Mouse (Mus musculus): ENCODE data around the gene Ttll12. TPM values are rescaled to one million over a fixed set of nuclear protein-coding genes. Genes with fewer than 3 reads are reported as not detected.

The Ttll12 gene
- polyA plus RNA-seq, 1 experiment from 2014 or later, result 43.1 TPM

DNA sequence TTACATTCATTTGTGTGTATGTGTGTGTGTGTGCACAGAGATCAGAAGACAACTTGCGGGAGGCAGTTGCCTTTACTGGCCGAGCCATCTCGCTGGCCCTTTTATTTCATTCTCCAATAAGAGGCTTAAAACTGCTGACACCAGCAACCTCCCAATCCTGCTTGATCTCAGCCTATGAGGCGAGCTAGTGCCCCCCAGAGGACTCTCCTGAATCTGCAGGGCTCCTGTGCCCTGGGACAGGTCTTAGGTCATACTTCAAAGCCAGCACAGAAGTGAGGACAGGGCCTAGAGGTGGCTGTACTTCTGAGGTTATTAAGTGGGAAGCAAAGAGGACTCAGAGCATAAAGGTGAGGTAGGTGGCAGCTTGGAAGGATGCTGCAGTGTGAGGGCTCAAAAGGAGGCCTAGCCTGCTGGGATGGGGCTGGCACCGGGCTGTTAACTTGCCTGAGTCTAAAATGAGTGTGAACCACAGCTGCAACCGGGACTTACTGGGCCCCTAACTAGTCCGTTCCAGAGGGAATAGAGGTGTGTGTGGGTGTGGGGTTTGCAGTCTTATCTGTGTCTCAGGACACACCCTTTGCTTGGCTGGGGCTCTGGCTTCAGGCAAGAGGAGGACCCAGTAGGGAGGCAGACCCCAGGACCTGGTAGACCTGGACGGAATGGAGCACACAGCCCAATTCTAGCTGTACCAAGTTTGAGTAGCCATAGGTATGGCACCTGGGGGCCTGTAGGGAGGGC, 11.4 kb downstream of the Ttll12 start:
- Histone ChIP-seq H3K27ac (no peak overlapping the region), H3K4me2 (replicated peaks) (no peak overlapping the region), H3K4me3 (replicated peaks; ENCODE audit: low read length) (no peak overlapping the region), H3K9ac (no peak overlapping the region), H3K27me3 (ENCODE audit: control insufficient read depth, insufficient read depth, low read length) (no peaks in the 10 kb centered on the region), H3K9me3 (ENCODE audit: control insufficient read depth, low read length) (peaks cover 8% of the 10 kb centered on the region; the same call in 1 of the 2 replicates), H3K4me1 (replicated peaks; ENCODE audit: control insufficient read depth, insufficient read depth, low read length) (no peaks in the 10 kb centered on the region), H3K36me3 (replicated peaks; ENCODE audit: control insufficient read depth, insufficient read depth) (peaks cover 99% of the 10 kb centered on the region)
- ATAC-seq (ENCODE audit: low FRiP score) (no peak), DNase-seq (ENCODE audit: low spot score) (no peak)
- 68% methylated on average over 8 of the region's 8 CpGs for WGBS

DNA sequence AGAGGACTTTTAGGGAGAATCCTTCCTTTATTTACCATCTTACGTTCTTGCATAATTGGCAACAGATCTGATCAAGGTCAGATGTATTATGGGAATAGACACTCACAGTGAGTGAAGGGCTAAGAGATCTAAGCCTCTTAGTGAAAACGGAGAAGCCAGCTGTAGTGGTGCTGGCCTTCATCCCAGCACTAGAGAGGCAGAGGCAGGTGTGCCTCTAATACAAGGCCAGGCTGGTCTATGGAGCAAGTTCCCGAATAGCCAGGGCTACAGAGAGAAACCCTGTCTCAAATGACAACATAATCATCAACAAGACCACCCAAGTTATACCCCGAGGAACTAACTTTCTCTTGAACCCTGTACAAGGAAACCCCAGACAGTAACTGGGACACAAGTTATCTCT, 12.0 kb downstream of the Ttll12 start:
- no peak for DNase-seq (ENCODE audit: low spot score)
- H3K4me3 ChIP-seq (replicated peaks; ENCODE audit: low read length), result no peak overlapping the region
- no peaks in the 10 kb centered on the region for H3K4me1 ChIP-seq (replicated peaks; ENCODE audit: control insufficient read depth, insufficient read depth, low read length)
- no peak overlapping the region for H3K27ac ChIP-seq
- H3K4me2 ChIP-seq (replicated peaks), result no peak overlapping the region
- 87% methylated on average over 4 of the region's 4 CpGs for WGBS
- H3K36me3 ChIP-seq (replicated peaks; ENCODE audit: control insufficient read depth, insufficient read depth), result peaks cover 99% of the 10 kb centered on the region
- no peaks in the 10 kb centered on the region for H3K27me3 ChIP-seq (ENCODE audit: control insufficient read depth, insufficient read depth, low read length)
- no peak for ATAC-seq (ENCODE audit: low FRiP score)
- H3K9me3 ChIP-seq (ENCODE audit: control insufficient read depth, low read length), result peaks cover 8% of the 10 kb centered on the region; the same call in 1 of the 2 replicates
- H3K9ac ChIP-seq, result no peak overlapping the region

DNA sequence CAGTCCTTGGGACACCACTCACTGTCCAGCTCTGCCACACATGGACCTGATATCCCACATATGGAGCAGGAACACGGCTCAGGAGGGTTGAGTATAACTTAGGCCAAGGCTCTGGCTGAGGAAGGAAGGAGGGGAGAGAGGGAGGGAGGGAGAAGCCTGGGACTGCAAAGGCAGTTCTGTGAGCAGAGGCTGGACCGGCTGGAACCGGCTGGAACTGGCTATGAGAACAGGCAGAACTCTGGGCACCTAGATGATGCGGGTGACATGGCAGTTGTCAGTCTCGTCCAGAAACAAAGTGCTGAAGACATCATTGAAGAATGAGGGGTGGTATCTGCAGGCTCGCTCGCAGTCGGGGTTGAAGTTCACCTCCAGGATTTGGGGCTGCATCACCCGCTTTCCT, 18.3 kb downstream of the Ttll12 start:
- ATAC-seq (ENCODE audit: low FRiP score) (no peak), DNase-seq (ENCODE audit: low spot score) (no peak)
- H3K27me3 ChIP-seq (ENCODE audit: control insufficient read depth, insufficient read depth, low read length), result no peaks in the 10 kb centered on the region
- H3K27ac ChIP-seq, result no peak overlapping the region
- H3K4me1 ChIP-seq (replicated peaks; ENCODE audit: control insufficient read depth, insufficient read depth, low read length), result no peaks in the 10 kb centered on the region
- 93% methylated on average over 9 of the region's 9 CpGs for WGBS
- no peak overlapping the region for H3K9ac ChIP-seq
- H3K36me3 ChIP-seq (replicated peaks; ENCODE audit: control insufficient read depth, insufficient read depth), result peaks cover 78% of the 10 kb centered on the region
- no peaks in the 10 kb centered on the region for H3K9me3 ChIP-seq (ENCODE audit: control insufficient read depth, low read length)
- no peak overlapping the region for H3K4me3 ChIP-seq (replicated peaks; ENCODE audit: low read length)
- no peak overlapping the region for H3K4me2 ChIP-seq (replicated peaks)

- no peak overlapping the region for H3K4me3 ChIP-seq (replicated peaks; ENCODE audit: low read length)
- H3K9me3 ChIP-seq (ENCODE audit: control insufficient read depth, low read length), result no peaks in the 10 kb centered on the region
- DNase-seq (ENCODE audit: low spot score), result no peak
- no peaks in the 10 kb centered on the region for H3K4me1 ChIP-seq (replicated peaks; ENCODE audit: control insufficient read depth, insufficient read depth, low read length)
- WGBS, result 95% methylated on average over 8 of the region's 8 CpGs
- no peak overlapping the region for H3K27ac ChIP-seq
- H3K9ac ChIP-seq, result no peak overlapping the region
- no peak for ATAC-seq (ENCODE audit: low FRiP score)
- no peak overlapping the region for H3K4me2 ChIP-seq (replicated peaks)
- H3K36me3 ChIP-seq (replicated peaks; ENCODE audit: control insufficient read depth, insufficient read depth), result peaks cover 66% of the 10 kb centered on the region
- no peaks in the 10 kb centered on the region for H3K27me3 ChIP-seq (ENCODE audit: control insufficient read depth, insufficient read depth, low read length)
These were observed 19.4 kb downstream of the Ttll12 start for GRCm38 (mm10) chr15:83575543-83575942.

- H3K9me3 ChIP-seq (ENCODE audit: control insufficient read depth, low read length), result no peaks in the 10 kb centered on the region
- H3K27ac ChIP-seq, result no peak overlapping the region
- ATAC-seq (ENCODE audit: low FRiP score) (no peak), DNase-seq (ENCODE audit: low spot score) (no peak)
- no peak overlapping the region for H3K4me3 ChIP-seq (replicated peaks; ENCODE audit: low read length)
- peaks cover 59% of the 10 kb centered on the region for H3K36me3 ChIP-seq (replicated peaks; ENCODE audit: control insufficient read depth, insufficient read depth)
- H3K4me2 ChIP-seq (replicated peaks), result no peak overlapping the region
- H3K4me1 ChIP-seq (replicated peaks; ENCODE audit: control insufficient read depth, insufficient read depth, low read length), result no peaks in the 10 kb centered on the region
- H3K9ac ChIP-seq, result no peak overlapping the region
- 89% methylated on average over 6 of the region's 6 CpGs for WGBS
- no peaks in the 10 kb centered on the region for H3K27me3 ChIP-seq (ENCODE audit: control insufficient read depth, insufficient read depth, low read length)
These were observed 20.1 kb downstream of the Ttll12 start for GRCm38 (mm10) chr15:83574731-83575351.

DNA sequence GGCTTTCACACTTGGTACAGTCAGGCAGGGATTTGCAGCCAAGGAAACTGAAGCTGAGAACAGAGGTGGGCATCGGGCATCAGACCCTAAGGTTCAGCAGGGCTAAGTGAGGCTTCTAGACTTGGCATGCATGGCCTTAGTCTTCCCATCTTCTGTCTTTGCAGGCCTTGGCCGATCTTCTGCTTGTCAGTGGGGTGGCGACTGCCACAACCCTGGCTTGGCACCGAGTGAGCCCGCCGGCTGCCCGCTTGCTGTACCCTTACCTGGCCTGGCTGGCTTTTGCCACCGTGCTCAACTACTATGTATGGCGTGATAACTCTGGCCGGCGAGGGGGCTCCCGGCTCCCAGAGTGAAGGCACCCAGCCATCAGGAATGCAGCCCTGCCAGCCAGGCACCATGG, 21.4 kb downstream of the Ttll12 start:
- H3K4me3 ChIP-seq (replicated peaks; ENCODE audit: low read length), result no peak overlapping the region
- whole genome bisulfite sequencing, result 95% methylated on average over 12 of the region's 12 CpGs
- H3K27ac ChIP-seq, result no peak overlapping the region
- no peaks in the 10 kb centered on the region for H3K4me1 ChIP-seq (replicated peaks; ENCODE audit: control insufficient read depth, insufficient read depth, low read length)
- H3K9ac ChIP-seq, result no peak overlapping the region
- H3K9me3 ChIP-seq (ENCODE audit: control insufficient read depth, low read length), result no peaks in the 10 kb centered on the region
- ATAC-seq (ENCODE audit: low FRiP score), result no peak
- no peak for DNase-seq (ENCODE audit: low spot score)
- H3K4me2 ChIP-seq (replicated peaks), result no peak overlapping the region
- H3K27me3 ChIP-seq (ENCODE audit: control insufficient read depth, insufficient read depth, low read length), result no peaks in the 10 kb centered on the region
- peaks cover 47% of the 10 kb centered on the region for H3K36me3 ChIP-seq (replicated peaks; ENCODE audit: control insufficient read depth, insufficient read depth)

DNA sequence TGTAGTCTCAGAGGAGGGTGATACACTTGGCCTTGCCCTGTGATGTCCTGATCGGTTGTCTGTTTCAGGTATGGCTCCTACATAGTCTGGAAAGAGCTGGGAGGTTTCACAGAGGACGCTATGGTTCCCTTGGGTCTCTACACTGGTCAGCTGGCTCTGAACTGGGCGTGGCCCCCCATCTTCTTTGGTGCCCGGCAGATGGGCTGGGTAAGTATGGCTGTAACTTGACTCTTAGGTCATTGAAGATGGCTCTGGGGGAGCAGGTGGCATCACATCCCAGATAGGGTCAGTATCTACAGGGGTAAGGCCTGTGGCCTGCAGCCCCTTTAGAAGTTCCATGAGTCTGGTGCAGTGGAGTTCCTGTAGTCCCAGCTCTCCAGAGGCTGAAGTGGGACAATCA, 22.8 kb downstream of the Ttll12 start:
- Histone ChIP-seq H3K4me2 (replicated peaks) (no peak overlapping the region), H3K27me3 (ENCODE audit: control insufficient read depth, insufficient read depth, low read length) (no peaks in the 10 kb centered on the region), H3K9ac (no peak overlapping the region), H3K27ac (no peak overlapping the region), H3K9me3 (ENCODE audit: control insufficient read depth, low read length) (no peaks in the 10 kb centered on the region), H3K4me1 (replicated peaks; ENCODE audit: control insufficient read depth, insufficient read depth, low read length) (no peaks in the 10 kb centered on the region), H3K36me3 (replicated peaks; ENCODE audit: control insufficient read depth, insufficient read depth) (peaks cover 32% of the 10 kb centered on the region), H3K4me3 (replicated peaks; ENCODE audit: low read length) (no peak overlapping the region)
- DNase-seq (ENCODE audit: low spot score) (no peak), ATAC-seq (ENCODE audit: low FRiP score) (no peak)
- 88% methylated on average over 4 of the region's 4 CpGs for WGBS

GRCm38 (mm10) chr15:83571636-83572035, 23.3 kb downstream of the Ttll12 start:
- Histone ChIP-seq H3K4me2 (replicated peaks) (no peak overlapping the region), H3K36me3 (replicated peaks; ENCODE audit: control insufficient read depth, insufficient read depth) (peaks cover 27% of the 10 kb centered on the region), H3K9ac (no peak overlapping the region), H3K27ac (no peak overlapping the region), H3K27me3 (ENCODE audit: control insufficient read depth, insufficient read depth, low read length) (no peaks in the 10 kb centered on the region), H3K4me1 (replicated peaks; ENCODE audit: control insufficient read depth, insufficient read depth, low read length) (no peaks in the 10 kb centered on the region), H3K4me3 (replicated peaks; ENCODE audit: low read length) (no peak overlapping the region), H3K9me3 (ENCODE audit: control insufficient read depth, low read length) (no peaks in the 10 kb centered on the region)
- ATAC-seq (ENCODE audit: low FRiP score) (no peak), DNase-seq (ENCODE audit: low spot score) (no peak)
- 94% methylated on average over 5 of the region's 5 CpGs for WGBS

DNA sequence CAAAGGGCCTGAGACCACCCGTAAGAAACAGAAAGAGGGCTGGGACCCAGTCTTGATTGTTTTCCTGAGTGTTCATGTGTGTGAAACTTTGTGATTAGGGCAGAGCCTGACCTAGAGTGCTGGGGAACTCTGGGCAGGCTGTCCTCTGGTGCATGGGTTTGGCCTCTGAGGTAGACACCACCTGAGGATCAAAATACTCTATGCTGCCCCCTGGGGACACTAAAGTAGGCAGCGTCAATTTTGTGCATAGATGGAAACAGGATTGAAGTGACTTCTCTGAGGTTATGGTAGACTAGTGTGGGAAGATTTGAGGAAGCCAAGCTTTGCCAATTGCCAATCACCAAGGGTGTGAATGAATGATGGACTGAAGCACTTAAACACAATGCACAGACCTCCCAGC, 24.3 kb downstream of the Ttll12 start:
- no peak overlapping the region for H3K4me2 ChIP-seq (replicated peaks)
- H3K27ac ChIP-seq, result no peak overlapping the region
- H3K27me3 ChIP-seq (ENCODE audit: control insufficient read depth, insufficient read depth, low read length), result no peaks in the 10 kb centered on the region
- no peak overlapping the region for H3K9ac ChIP-seq
- WGBS, result 57% methylated on average over 2 of the region's 2 CpGs
- no peaks in the 10 kb centered on the region for H3K4me1 ChIP-seq (replicated peaks; ENCODE audit: control insufficient read depth, insufficient read depth, low read length)
- H3K36me3 ChIP-seq (replicated peaks; ENCODE audit: control insufficient read depth, insufficient read depth), result peaks cover 17% of the 10 kb centered on the region
- no peak overlapping the region for H3K4me3 ChIP-seq (replicated peaks; ENCODE audit: low read length)
- no peaks in the 10 kb centered on the region for H3K9me3 ChIP-seq (ENCODE audit: control insufficient read depth, low read length)
- no peak for ATAC-seq (ENCODE audit: low FRiP score)
- no peak for DNase-seq (ENCODE audit: low spot score)
